Mouse (Mus musculus) MEL (cell line): Measurements from ENCODE around the gene Fyn.

Source experiments
- CTCF ChIP-seq, 3 experiments: IDR thresholded peaks in 2 of 3; conservative IDR thresholded peaks in 1 of 3; 2 replicates each; pipeline ENCODE4 v1.5.1; 2011 to 2012; ENCODE audit warnings: low read length in 3 of 3, low read depth in 2 of 3, mild to moderate bottlenecking in 2 of 3, improper control_type of control experiment in 1 of 3, inconsistent platforms in 1 of 3, mixed read lengths in 1 of 3, moderate library complexity in 1 of 3; ENCODE audit not compliant: control insufficient read depth in 1 of 3, insufficient read depth in 1 of 3, poor library complexity in 1 of 3, severe bottlenecking in 1 of 3
- NRF1 ChIP-seq: IDR thresholded peaks from 2 replicates; pipeline ENCODE4 v1.6.1; 2014; ENCODE audit warnings: low read depth, mild to moderate bottlenecking, inconsistent platforms, low read length, improper control_type of control experiment, moderate library complexity; ENCODE audit not compliant: poor library complexity, insufficient read depth, severe bottlenecking
- POLR2A ChIP-seq, 2 experiments: IDR thresholded peaks; 2 replicates each; pipeline ENCODE4 v1.6.1; 2011 to 2012; ENCODE audit warnings: low read length in 2 of 2, mild to moderate bottlenecking in 2 of 2, control low read depth in 1 of 2, improper control_type of control experiment in 1 of 2, low read depth in 1 of 2, moderate library complexity in 1 of 2; ENCODE audit not compliant: control insufficient read depth in 1 of 2, insufficient read depth in 1 of 2, poor library complexity in 1 of 2
- USF1 ChIP-seq: IDR thresholded peaks from 2 replicates; pipeline ENCODE4 v1.6.1; 2014; ENCODE audit warnings: low read depth, mild to moderate bottlenecking, inconsistent platforms, low read length, improper control_type of control experiment, moderate library complexity

GRCm38 (mm10) chr10:39403706-39404105, 35.1 kb downstream of the Fyn start:
- TF ChIP-seq CTCF (IDR thresholded peaks at IDR 0.05 in 2 of 3, conservative IDR thresholded peaks at IDR 0.05 in 1 of 3; ENCODE audit: control insufficient read depth in 1 of 3, insufficient read depth in 1 of 3, low read depth in 2 of 3, low read length in 3 of 3, poor library complexity in 1 of 3, severe bottlenecking in 1 of 3): no peak
- TF ChIP-seq POLR2A (IDR thresholded peaks at IDR 0.05; ENCODE audit: control insufficient read depth in 1 of 2, insufficient read depth in 1 of 2, low read depth in 1 of 2, low read length in 2 of 2, poor library complexity in 1 of 2): no peak
- no peak for TF ChIP-seq USF1
- TF ChIP-seq NRF1: no peak
